Mouse (Mus musculus): ENCODE results near the gene Mib2. TPM values are rescaled to one million over a fixed set of nuclear protein-coding genes. Genes with fewer than 3 reads are reported as not detected.
"Not testable (repeated sequence)": the region's sequence is repeated elsewhere in the genome, so short reads cannot be mapped to it uniquely, and the experiment has no call there.

Mib2 gene
- total RNA-seq, 2 experiments from 2014 or later, result 3.6 to 24.5 TPM

GRCm38 (mm10) chr4:155672082-155672481 lies 3.1 kb upstream of the Mib2 start:
- ATAC-seq (replicated peaks; ENCODE audit: poor library complexity), result no peak

DNA sequence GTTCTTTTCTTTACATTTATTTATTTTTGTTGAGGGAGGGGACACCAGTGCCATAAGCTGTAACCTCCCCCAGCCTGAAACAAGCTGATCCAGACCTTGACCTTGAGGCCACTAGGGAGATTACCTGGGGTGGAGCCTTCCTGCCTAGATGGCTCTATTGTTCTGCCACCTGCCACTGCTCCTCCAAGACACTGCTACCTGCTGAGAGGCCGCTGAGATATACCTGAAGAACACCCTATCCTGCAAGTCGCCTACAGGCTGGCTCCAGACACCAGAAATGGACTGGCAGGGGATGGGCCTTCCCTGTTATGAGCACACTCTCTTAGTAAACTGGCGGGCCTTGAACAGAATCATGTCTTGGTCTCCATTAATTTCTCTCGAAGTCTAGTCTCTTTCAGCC lies 1.2 kb upstream of the Mib2 start:
- ATAC-seq (replicated peaks; ENCODE audit: poor library complexity), result not testable (repeated sequence)

DNA sequence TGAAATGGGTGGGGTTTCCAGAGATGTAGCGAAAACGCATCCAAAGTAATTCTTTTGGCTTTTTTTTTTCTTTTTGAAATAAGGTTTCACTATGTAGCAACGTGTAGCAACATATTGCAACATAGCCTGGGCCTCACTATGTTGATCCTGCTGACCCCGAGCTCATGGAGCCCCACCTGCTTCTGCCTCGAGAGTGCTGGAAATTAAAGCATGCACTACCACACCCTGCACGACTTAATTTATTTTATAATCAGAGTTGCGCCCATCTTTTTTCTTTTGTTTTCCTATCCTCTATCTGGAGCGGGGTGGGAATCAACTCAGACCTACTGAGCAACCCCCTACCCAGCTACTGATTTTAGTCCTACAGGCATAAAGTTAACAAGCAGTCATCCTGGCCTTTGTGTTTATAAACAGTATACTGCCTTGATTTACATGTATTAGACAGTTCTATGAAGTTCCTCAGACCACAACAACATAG lies 639 bp upstream of the Mib2 start:
- no peak for ATAC-seq (replicated peaks; ENCODE audit: poor library complexity)

GRCm38 (mm10) chr4:155666903-155667302 lies 2.1 kb downstream of the Mib2 start:
- ATAC-seq (replicated peaks; ENCODE audit: poor library complexity), result no peak

DNA sequence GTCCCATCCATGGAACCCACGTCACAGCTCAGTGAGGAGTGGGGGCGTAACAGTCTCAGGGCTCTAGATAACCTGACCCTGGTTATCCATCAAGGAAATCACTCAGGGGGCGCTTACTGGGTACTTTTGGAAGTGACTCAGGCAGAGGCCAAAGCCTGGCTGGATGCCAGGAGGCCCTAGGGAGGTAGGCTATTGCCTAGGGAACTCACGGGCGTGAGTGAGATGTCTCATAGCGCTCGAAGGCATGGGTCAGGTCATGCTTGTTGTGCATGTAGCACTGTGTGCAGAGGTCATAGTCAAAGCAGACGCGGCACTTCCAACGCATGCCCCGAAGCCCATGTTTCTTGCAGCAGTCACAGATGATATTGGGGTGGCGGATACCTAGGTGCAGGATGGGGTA lies 8.4 kb downstream of the Mib2 start:
- no peak for ATAC-seq (replicated peaks; ENCODE audit: poor library complexity)

DNA sequence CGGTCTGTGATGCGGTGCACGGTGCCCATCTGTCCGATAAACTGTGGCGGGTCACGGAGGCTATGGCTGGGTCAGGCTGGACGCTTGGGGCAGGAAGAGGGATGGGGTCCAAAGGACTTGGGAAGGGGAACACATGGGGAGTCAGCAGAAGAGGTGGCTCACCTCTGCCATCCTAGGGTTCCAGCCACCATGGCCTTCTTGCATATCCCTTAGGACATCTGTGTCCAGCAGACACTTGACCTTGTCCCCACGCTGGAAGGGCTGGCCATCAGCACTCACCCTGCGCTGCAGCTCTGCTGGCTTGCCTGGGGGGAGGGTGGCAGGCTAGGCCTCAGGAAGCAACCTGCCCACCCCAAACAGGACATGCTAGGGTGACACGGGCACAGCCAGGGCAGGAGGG lies 10.0 kb downstream of the Mib2 start:
- no peak for ATAC-seq (replicated peaks; ENCODE audit: poor library complexity)

DNA sequence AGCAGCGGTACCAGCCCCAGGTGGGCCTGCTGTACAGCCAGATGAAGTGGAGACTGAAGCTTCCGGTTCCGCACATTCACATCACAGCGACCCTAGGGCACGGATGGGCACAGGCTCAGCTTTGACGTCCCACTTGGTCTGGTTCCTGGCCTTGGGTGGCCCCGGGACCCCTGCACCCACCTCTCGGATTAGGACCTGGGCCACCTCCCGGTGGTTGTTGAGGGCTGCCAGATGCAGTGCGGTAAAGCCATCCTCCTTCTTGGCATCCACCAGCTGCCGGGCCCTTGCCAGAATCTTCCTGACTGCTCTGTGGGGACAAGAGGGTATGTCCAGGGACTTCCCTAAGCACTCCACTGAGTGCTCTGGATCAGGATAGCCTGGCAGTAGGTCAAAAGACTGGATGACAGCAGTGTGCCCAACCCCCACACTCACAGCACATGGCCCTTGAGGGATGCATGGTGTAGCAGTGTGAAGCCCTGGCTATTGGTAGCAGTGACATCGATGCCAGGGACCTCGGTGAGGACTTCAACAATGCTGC lies 12.7 kb downstream of the Mib2 start:
- no peak for ATAC-seq (replicated peaks; ENCODE audit: poor library complexity)

DNA sequence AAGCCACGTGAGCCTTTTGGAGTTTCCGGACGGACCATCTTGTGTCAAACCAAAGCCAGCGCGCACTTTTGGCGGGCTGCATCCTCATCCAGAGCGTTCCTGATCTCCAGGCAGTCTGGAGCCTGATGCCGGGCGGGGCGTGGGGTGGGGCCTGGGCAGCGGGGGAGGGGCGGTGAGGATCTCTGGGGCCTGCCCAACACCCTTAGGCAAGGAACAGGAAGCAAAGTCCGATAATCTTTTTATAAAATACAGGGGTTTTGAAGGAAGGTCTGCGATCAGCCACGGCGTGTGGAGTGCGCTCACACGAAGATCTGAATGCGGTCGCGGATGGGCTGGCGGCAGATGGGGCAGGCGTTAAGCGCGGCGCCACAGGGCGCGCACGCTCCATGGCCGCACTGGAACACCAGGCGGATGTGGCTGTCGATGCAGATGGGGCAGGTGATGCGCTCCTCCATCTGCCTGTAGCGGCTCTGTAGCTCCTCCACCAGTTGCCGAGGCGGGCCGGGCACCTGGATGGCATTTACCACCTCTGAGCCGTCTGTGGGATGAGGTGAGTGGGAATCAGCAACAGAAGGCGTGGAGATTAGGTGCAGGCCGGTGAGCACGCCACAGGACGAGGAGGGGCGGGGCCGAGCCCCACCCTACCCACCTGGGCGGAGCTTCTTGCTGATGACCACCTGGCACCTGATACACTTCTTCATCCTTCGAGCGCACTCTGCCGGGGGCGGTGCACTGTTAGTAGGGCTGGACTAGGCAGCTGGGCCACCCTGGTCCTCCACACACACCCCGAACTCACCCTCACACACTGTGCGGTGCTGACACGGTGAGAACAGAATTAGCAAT lies 14.3 kb downstream of the Mib2 start:
- ATAC-seq (replicated peaks; ENCODE audit: poor library complexity), result peak; percentile 54

GRCm38 (mm10) chr4:155654183-155654455 lies 14.9 kb downstream of the Mib2 start:
- peak; percentile 0; the same call in 1 of the 2 replicates for ATAC-seq (replicated peaks; ENCODE audit: poor library complexity)

DNA sequence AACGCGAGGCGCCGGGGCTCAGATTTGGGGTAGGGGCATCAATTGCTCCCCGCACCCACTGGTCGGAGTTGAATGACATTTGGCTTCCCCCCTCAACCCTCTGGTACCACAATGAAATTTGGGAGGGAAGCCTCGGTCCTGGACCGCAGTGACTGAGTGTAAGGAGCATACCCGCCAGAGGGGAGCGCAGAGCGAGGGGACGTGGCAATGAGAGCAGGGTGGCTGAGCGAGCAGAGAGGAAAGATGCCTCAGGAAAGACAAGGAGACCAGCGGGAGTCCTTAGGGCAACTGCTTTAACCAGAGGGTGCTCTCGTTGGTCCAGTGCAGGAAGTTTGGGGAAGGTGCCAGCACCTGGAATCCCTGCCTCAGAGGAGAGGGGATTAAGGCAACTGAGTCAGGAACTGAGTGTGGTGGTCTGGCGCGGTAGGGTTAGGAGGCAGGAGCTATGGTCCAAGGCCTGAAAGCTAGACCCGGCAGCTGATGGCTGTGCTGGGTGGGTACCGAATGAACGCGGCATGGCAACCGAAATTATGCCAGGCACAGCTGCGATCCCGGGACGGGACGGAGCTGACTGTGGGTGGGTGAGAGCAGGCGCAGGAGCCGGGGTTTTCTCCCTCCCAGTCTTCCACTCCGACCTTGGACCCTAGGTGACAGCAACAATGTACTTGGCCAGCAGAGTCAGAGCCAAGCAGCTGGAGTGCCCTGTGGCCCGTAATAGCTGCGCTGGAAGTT lies 15.4 kb downstream of the Mib2 start:
- 0 out of 2 replicates have a peak, but pooled peaks have one; percentile 5 for ATAC-seq (replicated peaks; ENCODE audit: poor library complexity)

- ATAC-seq (replicated peaks; ENCODE audit: poor library complexity), result peak; percentile 18
Measured at GRCm38 (mm10) chr4:155653086-155653450, 15.9 kb downstream of the Mib2 start, which contains the start of gene Mmp23. TSS of gene Mmp23 (minus strand) at chr4:155653384.

GRCm38 (mm10) chr4:155652283-155653085 lies 16.5 kb downstream of the Mib2 start:
- no peak for ATAC-seq (replicated peaks; ENCODE audit: poor library complexity)

DNA sequence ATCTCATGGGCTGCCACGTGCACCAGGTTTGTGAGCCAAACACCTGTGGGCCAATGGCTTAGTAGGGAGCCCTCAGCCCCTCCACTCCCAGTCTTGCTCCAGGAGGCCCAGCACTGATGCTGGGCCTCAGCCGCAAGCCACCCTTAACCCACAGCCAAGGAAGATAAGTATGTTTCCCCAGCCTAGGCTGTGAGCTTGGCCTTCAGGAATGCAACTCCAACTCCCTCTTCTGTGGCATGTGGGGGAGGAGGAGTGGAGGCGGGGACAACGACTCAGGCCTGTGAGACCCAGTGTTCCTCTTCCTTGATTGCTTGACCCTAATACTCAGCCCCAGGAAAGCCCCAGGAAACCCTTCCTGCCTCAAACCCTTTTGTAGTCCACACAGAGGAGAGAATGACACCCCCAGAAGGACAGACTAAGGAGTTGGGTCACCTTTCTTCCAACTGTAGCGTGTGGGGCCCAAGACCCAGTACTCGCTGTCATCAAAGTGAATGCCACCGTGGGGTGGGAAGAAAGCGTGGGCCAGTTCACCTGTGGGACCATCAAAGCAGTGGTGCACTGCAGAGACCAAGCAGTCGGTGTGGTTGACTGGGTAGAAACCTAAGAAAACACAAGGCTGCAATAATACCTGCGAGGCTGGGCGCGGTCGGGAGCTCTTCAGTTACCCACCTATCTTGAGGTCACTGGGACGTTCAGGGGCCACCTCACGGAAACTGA lies 17.3 kb downstream of the Mib2 start:
- no peak for ATAC-seq (replicated peaks; ENCODE audit: poor library complexity)

GRCm38 (mm10) chr4:155649355-155649754 lies 19.6 kb downstream of the Mib2 start:
- ATAC-seq (replicated peaks; ENCODE audit: poor library complexity), result no peak

GRCm38 (mm10) chr4:155645721-155646120 lies 23.3 kb downstream of the Mib2 start:
- no peak for ATAC-seq (replicated peaks; ENCODE audit: poor library complexity)

DNA sequence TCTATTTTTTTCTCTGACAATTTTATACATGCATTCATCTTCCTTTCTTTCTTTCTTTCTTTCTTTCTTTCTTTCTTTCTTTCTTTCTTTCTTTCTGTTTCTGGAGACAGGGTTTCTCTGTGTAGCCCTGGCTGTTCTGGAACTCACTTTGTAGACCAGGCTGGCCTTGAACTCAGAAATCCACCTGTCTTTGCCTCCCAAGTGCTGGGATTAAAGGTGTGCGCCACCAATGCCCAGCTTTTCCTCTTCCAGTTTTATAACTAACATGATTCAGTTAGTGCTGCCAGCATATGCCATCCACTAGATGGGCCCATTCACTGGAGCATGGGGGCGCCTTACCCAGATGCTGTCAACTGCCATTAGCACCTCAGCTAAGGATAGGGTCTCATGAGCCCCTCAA lies 23.7 kb downstream of the Mib2 start, which contains the start of gene Gm10563:
Gm10563 (minus strand) TSS at position 101 of the 400 bp plus-strand sequence.
- not testable (repeated sequence) for ATAC-seq (replicated peaks; ENCODE audit: poor library complexity)

DNA sequence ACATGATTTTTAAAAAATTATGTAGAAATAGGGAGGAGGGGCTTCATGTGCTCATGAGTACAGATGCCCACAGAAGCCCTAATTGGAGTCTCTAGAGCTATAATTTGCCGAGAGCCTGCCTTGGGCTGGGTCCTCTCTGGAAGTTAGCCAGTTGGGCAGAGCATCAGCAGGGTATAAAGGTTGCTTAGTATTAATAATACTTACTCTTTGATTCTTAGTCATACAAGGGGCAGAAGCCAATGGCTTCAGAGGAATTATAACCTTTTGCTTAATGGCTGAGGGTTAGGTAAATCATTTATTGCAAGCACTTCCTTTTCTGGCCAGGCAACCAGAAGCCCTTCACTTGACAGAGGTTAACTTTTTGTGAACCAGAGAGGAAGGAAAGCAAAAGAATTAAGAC lies 25.5 kb downstream of the Mib2 start:
- no peak for ATAC-seq (replicated peaks; ENCODE audit: poor library complexity)

DNA sequence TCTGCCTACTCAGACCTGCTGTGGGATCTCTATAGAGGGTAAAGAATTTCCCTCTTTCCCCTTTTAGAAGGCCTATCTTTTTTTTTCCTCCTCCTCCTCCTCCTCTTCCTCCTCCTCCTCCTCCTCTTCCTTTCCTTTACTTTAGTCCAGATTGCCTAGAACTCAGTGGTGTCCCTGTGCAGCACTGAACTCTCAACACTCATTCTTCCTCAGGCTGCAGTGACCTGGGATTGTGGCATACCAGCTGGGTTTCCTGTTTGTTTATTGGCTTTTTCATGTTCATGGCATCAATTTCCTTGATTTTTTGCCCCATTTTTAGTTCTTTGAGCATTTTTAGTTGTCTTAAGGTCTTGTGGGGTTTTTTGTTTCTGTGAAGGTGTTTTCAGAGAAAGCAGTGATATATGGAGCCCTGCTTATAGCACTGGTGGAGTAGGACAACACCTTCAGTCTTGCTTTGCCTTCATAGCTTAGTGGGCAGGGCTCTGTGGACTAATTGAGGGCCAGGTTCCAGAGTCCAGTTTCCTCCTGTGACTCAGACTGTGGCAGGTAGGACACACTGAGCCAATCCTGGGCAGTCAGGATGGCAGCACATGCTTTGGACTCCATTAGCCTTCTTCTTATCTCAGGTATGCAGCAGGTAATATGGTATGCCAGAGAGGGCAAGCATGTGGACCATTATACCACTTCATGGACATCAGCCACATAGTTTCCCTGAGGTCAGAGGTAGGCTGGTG lies 33.1 kb downstream of the Mib2 start:
- no peak for ATAC-seq (replicated peaks; ENCODE audit: poor library complexity)

DNA sequence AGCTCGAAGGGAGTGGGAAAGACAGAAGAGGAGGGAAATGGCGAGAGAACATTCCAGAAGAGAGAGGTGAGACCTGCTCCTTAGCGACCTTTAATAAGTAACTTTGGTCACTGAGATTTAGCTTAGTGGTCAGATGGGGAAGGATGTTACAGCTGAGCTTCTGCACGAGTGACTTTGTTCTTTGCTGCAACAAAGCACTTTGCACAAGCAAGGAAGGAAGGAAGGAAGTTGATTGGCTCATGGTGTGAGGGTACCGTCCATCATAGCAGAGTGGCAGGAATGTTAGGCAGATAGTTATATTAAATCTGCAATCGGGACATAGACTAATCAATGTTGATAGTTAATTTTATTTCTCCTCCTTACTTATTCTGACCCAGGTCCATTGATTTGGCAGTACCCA lies 38.7 kb downstream of the Mib2 start:
- ATAC-seq (replicated peaks; ENCODE audit: poor library complexity), result peak; percentile 61

Data from megakaryocyte progenitor cell, adult 5-6 weeks (primary cell).